Mouse (Mus musculus): ENCODE results near the gene Nckap1l.
A peak's percentile ranks its signal among the peaks of the same experiment; 100 is the strongest.

DNA sequence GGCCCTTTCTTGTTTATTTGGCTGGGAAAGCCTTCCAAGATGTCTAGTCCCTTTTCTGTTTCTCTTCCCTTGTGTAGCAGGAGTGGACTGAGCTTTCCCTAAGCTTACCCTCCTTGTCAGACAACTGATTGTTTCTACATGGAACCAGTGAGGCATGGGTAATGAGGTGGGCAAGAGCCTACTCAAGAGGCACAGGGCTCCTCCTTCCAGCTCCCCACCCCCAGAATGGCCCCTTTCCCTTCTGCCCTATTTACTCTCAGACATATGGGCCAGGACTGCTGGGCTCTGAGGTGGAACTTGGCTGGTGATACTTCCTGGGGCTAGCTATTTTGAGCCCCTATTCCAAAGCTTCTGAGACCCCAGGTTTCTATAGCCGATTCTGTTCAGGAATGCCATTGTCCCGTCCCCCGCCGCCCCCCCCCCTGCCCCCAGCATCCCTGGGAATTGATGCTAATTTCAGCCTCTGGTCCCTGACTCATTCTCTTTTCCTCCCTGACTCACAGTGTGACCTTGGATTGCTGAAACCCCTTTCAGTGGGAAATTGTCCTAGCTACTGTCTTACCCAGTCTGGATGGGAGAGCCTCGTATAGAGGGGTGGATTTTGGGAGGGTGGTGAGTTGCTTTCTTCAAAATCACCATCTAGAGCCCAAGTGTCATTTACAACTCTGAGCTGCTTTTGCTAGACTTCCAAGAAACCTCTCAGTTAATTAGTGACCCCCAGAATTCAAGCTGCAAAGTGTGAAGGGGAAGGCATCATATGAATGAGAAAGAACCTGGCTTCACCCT lies 65.2 kb downstream of the Nckap1l start:
- TF ChIP-seq CTCF (conservative IDR thresholded peaks at IDR 0.05; ENCODE audit: low read length) (no peak), POU5F1 (IDR thresholded peaks at IDR 0.05; ENCODE audit: borderline replicate concordance, low read length) (no peak), NANOG (IDR thresholded peaks at IDR 0.05; ENCODE audit: borderline replicate concordance, low read length) (0 out of 2 replicates have a peak, but pooled peaks have one; percentile 5)

All from E14TG2a.4 (cell line).